Mouse (Mus musculus) stomach, embryonic 14.5 days (tissue): ENCODE data around the gene Hpn. TPM values are rescaled to one million over a fixed set of nuclear protein-coding genes. Genes with fewer than 3 reads are reported as not detected.

Experiments
- ATAC-seq: fragments of 200-750 bp; cut with Nextera tagmentation; 2 replicates; pipeline ENCODE4 v1.8.0; 2017; ENCODE audit warnings: low read depth, moderate TSS enrichment; ENCODE audit not compliant: insufficient number of reproducible peaks, insufficient read depth, low FRiP score
- H3K27ac ChIP-seq: fragments of 300-500 bp; sonication (generic); 2 replicates; pipeline ENCODE4 v1.5.1; 2014; ENCODE audit warnings: mild to moderate bottlenecking, low read length, moderate library complexity, mixed read lengths
- H3K27me3 ChIP-seq: fragments of 300-500 bp; sonication (generic); 2 replicates; pipeline ENCODE4 v1.6.1; 2014; ENCODE audit warnings: low read length, control low read depth, mixed read lengths; ENCODE audit not compliant: control insufficient read depth, insufficient read depth
- H3K36me3 ChIP-seq: fragments of 300-500 bp; sonication (generic); 2 replicates; pipeline ENCODE4 v1.6.1; 2014; ENCODE audit warnings: mild to moderate bottlenecking, control low read depth, low read length, moderate library complexity, mixed read lengths; ENCODE audit not compliant: control insufficient read depth, insufficient read depth
- H3K4me1 ChIP-seq: fragments of 300-500 bp; sonication (generic); 2 replicates; pipeline ENCODE4 v1.6.1; 2014; ENCODE audit warnings: low read length, control low read depth, mixed read lengths; ENCODE audit not compliant: control insufficient read depth, insufficient read depth
- H3K4me2 ChIP-seq: fragments of 300-500 bp; sonication (generic); replicated peaks from 2 replicates; pipeline ENCODE4 v1.6.1; 2014; ENCODE audit warnings: low read depth, low read length, control low read depth
- H3K4me3 ChIP-seq: fragments of 300-500 bp; sonication (generic); 2 replicates; pipeline ENCODE4 v1.5.1; 2014; ENCODE audit warnings: low read depth, low read length, control low read depth
- H3K9ac ChIP-seq: fragments of 300-500 bp; sonication (generic); replicated peaks from 2 replicates; pipeline ENCODE4 v1.6.1; 2014; ENCODE audit warnings: low read depth, mild to moderate bottlenecking, control low read depth, low read length, moderate library complexity, mixed read lengths
- H3K9me3 ChIP-seq: fragments of 300-500 bp; sonication (generic); 2 replicates; pipeline ENCODE4 v1.6.1; 2016; ENCODE audit warnings: low read depth, low read length, control low read depth; ENCODE audit not compliant: control insufficient read depth
- WGBS: fragments of 180-500 bp; shearing (Covaris S2); extraction: QIAGEN DNeasy Blood & Tissue Kit; methylation state at CpG from one replicate; pipeline ENCODE4 v1.1.7; 2014; 5-methylcytosine and 5-hydroxymethylcytosine counted together
- polyA plus RNA-seq: library from polyadenylated mRNA; unstranded; fragments of >200 nt; fragmentation: Nextera tagmentation; extraction: Ambion mirVana; gene quantifications from 2 replicates; pipeline ENCODE4 v1.2.1, GENCODE M21; 2014

Gene Hpn
- polyA plus RNA-seq, 1 experiment from 2014 or later: 23.0 TPM

DNA sequence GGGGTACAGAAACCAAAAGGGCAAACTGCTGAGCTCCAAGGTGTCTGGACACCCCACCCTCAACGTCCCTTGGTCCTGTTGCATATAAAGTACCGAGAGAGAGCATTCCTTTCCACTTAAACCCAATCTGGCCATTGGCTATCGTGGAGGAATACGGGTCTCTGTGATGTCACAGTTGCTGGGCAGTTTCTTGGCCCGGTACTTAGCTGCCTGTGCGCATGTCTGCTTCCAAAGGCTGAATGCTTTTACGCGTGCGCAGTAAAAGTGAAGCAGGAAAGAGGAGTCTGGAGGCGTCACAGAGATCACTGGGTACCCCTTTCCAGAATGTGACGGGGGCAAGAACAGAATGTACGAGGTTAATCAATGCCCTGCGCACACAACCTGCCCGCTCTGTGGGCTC, 45.6 kb downstream of the Hpn start:
- Histone ChIP-seq H3K9ac (no peak overlapping the region), H3K27ac (no peak overlapping the region), H3K9me3 (no peaks in the 10 kb centered on the region), H3K27me3 (no peaks in the 10 kb centered on the region), H3K4me3 (no peak overlapping the region), H3K36me3 (peaks cover 3% of the 10 kb centered on the region; the same call in 1 of the 2 replicates), H3K4me1 (peaks cover 29% of the 10 kb centered on the region), H3K4me2 (no peak overlapping the region)
- 87% methylated on average over 14 of the region's 14 CpGs for WGBS
- ATAC-seq: no peak

- Histone ChIP-seq H3K27me3 (no peaks in the 10 kb centered on the region), H3K9me3 (no peaks in the 10 kb centered on the region), H3K4me2 (no peak overlapping the region), H3K4me3 (no peak overlapping the region), H3K4me1 (peaks cover 26% of the 10 kb centered on the region), H3K9ac (no peak overlapping the region), H3K27ac (peak overlapping the region; percentile 44; the same call in 1 of the 2 replicates), H3K36me3 (peaks cover 3% of the 10 kb centered on the region; the same call in 1 of the 2 replicates)
- 29% methylated on average over 5 of the region's 5 CpGs for WGBS
- ATAC-seq: peak; percentile 29; the same call in 1 of the 2 replicates
Measured at GRCm38 (mm10) chr7:31067836-31068235, 47.3 kb downstream of the Hpn start.

- Histone ChIP-seq H3K9ac (no peak overlapping the region), H3K27ac (no peak overlapping the region), H3K27me3 (no peaks in the 10 kb centered on the region), H3K4me2 (no peak overlapping the region), H3K36me3 (no peaks in the 10 kb centered on the region), H3K4me1 (peaks cover 11% of the 10 kb centered on the region; the same call in 1 of the 2 replicates), H3K9me3 (no peaks in the 10 kb centered on the region), H3K4me3 (no peak overlapping the region)
- 82% methylated on average over 12 of the region's 12 CpGs for WGBS
- no peak for ATAC-seq
Measured at GRCm38 (mm10) chr7:31063074-31063560, 52.0 kb downstream of the Hpn start.

DNA sequence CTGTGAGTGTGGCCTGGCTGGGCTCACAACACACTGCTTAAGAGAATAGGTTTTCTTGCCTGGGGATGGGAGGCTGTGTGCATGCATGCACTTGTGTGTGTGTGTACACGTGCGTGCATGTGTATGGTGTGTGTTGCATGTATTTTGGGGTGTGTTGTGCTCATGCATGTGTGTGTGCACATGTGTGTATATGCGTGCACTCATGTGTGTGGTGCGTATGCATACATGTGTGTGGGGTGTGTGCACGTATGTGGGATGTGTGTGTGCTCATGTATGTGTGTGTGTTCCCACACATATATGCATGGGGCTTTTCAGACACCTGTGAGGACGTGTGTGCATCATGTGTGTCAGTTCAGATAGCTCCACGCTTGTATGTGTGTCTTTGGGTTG, 54.5 kb downstream of the Hpn start:
- peaks cover 5% of the 10 kb centered on the region; the same call in 1 of the 2 replicates for H3K4me1 ChIP-seq
- 90% methylated on average over 7 of the region's 7 CpGs for WGBS

GRCm38 (mm10) chr7:31059919-31060620, 55.0 kb downstream of the Hpn start:
- H3K9ac ChIP-seq: no peak overlapping the region
- 0 out of 2 replicates have a peak overlapping the region, but pooled peaks have one; percentile 5 for H3K4me2 ChIP-seq
- H3K27me3 ChIP-seq: no peaks in the 10 kb centered on the region
- ATAC-seq: no peak
- no peaks in the 10 kb centered on the region for H3K9me3 ChIP-seq
- H3K4me3 ChIP-seq: no peak overlapping the region
- H3K27ac ChIP-seq: 0 out of 2 replicates have a peak overlapping the region, but pooled peaks have one; percentile 27
- no peaks in the 10 kb centered on the region for H3K36me3 ChIP-seq
- WGBS: 66% methylated on average over 11 of the region's 11 CpGs
- peaks cover 5% of the 10 kb centered on the region; the same call in 1 of the 2 replicates for H3K4me1 ChIP-seq

More for the DNA sequence above, 54.5 kb downstream of the Hpn start:
- Histone ChIP-seq H3K9me3 (no peaks in the 10 kb centered on the region), H3K4me3 (no peak overlapping the region), H3K36me3 (no peaks in the 10 kb centered on the region), H3K27me3 (no peaks in the 10 kb centered on the region), H3K4me2 (0 out of 2 replicates have a peak overlapping the region, but pooled peaks have one; percentile 5), H3K27ac (no peak overlapping the region), H3K9ac (no peak overlapping the region)
- ATAC-seq: no peak

DNA sequence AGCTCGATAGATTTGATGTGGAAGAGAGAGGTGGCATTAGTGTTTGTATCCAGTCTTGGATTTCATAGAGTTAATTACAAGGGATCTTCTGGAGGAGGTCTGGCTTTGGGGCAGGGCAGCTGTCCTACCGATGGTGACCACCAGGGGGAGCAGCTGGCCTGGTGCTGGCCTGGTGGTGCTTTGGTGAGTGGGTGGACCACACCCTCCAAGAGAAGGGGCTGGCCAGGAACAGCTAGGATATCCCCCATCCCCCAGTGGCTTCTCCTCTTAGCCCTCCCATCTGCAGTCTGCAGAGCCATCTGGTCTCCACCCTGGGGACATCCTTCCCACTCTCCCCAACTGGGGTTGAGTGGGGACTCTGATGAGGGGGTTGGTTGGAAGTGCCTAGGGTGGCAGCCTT, 56.0 kb downstream of the Hpn start, which contains the start of gene Lgi4:
Lgi4 (plus strand) TSS at position 235 of the 400 bp plus-strand sequence.
- Histone ChIP-seq H3K36me3 (no peaks in the 10 kb centered on the region), H3K27me3 (no peaks in the 10 kb centered on the region), H3K4me2 (0 out of 2 replicates have a peak within 1 kb of the TSS, but pooled peaks have one; percentile 5), H3K4me3 (no peak within 1 kb of the TSS), H3K27ac (0 out of 2 replicates have a peak within 1 kb of the TSS, but pooled peaks have one; percentile 27), H3K4me1 (peaks cover 15% of the 10 kb centered on the region; the same call in 1 of the 2 replicates), H3K9ac (no peak within 1 kb of the TSS), H3K9me3 (no peaks in the 10 kb centered on the region)
- ATAC-seq: peak; percentile 43
- 5% methylated on average over 2 of the region's 2 CpGs for WGBS

DNA sequence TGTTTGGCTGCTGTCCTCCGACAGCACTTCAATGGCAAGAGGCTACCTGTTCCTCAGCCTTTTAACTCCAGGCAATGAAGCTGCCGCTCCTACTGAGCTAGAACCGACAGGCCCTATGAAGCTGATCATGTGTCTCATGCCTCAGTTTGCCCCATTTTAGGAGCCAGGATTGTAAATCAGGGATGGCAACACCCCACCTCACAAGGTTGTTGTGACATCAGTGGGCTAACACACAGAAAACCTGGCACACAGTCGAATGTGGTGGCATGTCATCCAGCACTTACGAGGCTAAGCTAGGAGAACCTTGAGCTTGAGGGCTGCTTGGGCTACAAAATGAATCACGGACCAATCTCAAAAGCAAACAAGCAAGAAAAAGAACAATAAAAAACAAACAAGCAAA, 56.9 kb downstream of the Hpn start:
- no peaks in the 10 kb centered on the region for H3K9me3 ChIP-seq
- H3K36me3 ChIP-seq: no peaks in the 10 kb centered on the region
- H3K27me3 ChIP-seq: 0 out of 2 replicates have a peak, but pooled peaks cover 2% of the 10 kb centered on the region
- no peak overlapping the region for H3K4me3 ChIP-seq
- ATAC-seq: no peak
- peaks cover 24% of the 10 kb centered on the region for H3K4me1 ChIP-seq
- no peak overlapping the region for H3K4me2 ChIP-seq
- no peak overlapping the region for H3K9ac ChIP-seq
- no peak overlapping the region for H3K27ac ChIP-seq
- WGBS: 87% methylated on average over 6 of the region's 6 CpGs

DNA sequence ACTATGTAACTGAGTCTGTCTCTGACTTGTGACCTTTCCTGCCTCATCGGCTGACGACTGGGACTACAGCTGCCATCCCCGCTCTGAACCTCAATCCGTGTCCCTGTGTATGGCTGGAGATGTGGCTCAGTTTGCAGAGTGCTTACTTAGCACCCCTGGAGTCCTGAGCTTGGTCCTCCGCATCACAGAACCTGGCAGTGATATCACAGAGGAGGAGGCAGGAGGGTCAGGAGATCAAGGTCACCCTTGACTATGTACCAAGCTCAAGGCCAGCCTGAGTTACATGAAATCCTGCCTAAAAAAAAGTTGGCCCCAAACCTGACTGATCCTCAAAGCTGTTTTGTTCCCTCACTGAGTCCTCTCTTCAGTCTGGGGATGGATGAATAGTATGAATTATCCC, 57.4 kb downstream of the Hpn start:
- H3K36me3 ChIP-seq: no peaks in the 10 kb centered on the region
- no peak overlapping the region for H3K27ac ChIP-seq
- no peak overlapping the region for H3K4me3 ChIP-seq
- peaks cover 28% of the 10 kb centered on the region for H3K4me1 ChIP-seq
- WGBS: 71% methylated on average over 5 of the region's 5 CpGs
- 0 out of 2 replicates have a peak, but pooled peaks cover 5% of the 10 kb centered on the region for H3K27me3 ChIP-seq
- no peak overlapping the region for H3K9ac ChIP-seq
- no peak overlapping the region for H3K4me2 ChIP-seq
- ATAC-seq: no peak
- no peaks in the 10 kb centered on the region for H3K9me3 ChIP-seq
